Mouse (Mus musculus) kidney, embryonic 14.5 days (tissue): ENCODE results near the gene Gm17416. TPM values are rescaled to one million over a fixed set of nuclear protein-coding genes. Genes with fewer than 3 reads are reported as not detected.

Experiments
- ATAC-seq: fragments of 200-750 bp; cut with Nextera tagmentation; 2 replicates; pipeline ENCODE4 v1.8.0; 2017; ENCODE audit warnings: moderate number of reproducible peaks, mild to moderate bottlenecking, moderate TSS enrichment, moderate library complexity; ENCODE audit not compliant: low FRiP score, low TSS enrichment
- H3K27ac ChIP-seq: fragments of 300-500 bp; sonication (generic); 2 replicates; pipeline ENCODE4 v1.5.1; 2014; ENCODE audit warnings: low read depth, mild to moderate bottlenecking, low read length, moderate library complexity, mixed read lengths
- H3K27me3 ChIP-seq: fragments of 300-500 bp; sonication (generic); 2 replicates; pipeline ENCODE4 v1.6.1; 2014; ENCODE audit warnings: mild to moderate bottlenecking, low read length; ENCODE audit not compliant: control insufficient read depth, insufficient read depth
- H3K36me3 ChIP-seq: fragments of 300-500 bp; sonication (generic); 2 replicates; pipeline ENCODE4 v1.6.1; 2014; ENCODE audit warnings: low read length, mixed read lengths; ENCODE audit not compliant: control insufficient read depth, insufficient read depth
- H3K4me1 ChIP-seq: fragments of 300-500 bp; sonication (generic); 2 replicates; pipeline ENCODE4 v1.6.1; 2014; ENCODE audit warnings: low read length, mixed read lengths; ENCODE audit not compliant: control insufficient read depth, insufficient read depth
- H3K4me2 ChIP-seq: fragments of 300-500 bp; sonication (generic); replicated peaks from 2 replicates; pipeline ENCODE4 v1.6.1; 2014; ENCODE audit warnings: low read depth, mild to moderate bottlenecking, low read length
- H3K4me3 ChIP-seq: fragments of 300-500 bp; sonication (generic); 2 replicates; pipeline ENCODE4 v1.5.1; 2014; ENCODE audit warnings: mild to moderate bottlenecking, low read length
- H3K9ac ChIP-seq: fragments of 300-500 bp; sonication (generic); 2 replicates; pipeline ENCODE4 v1.6.1; 2014; ENCODE audit warnings: low read depth, mild to moderate bottlenecking, low read length, moderate library complexity
- H3K9me3 ChIP-seq: fragments of 300-500 bp; sonication (generic); 2 replicates; pipeline ENCODE4 v1.6.1; 2016; ENCODE audit warnings: low read length; ENCODE audit not compliant: control insufficient read depth
- WGBS: fragments of 180-500 bp; shearing (Covaris S2); extraction: QIAGEN DNeasy Blood & Tissue Kit; methylation state at CpG from one replicate; pipeline ENCODE4 v1.1.7; 2014; 5-methylcytosine and 5-hydroxymethylcytosine counted together
- polyA plus RNA-seq: library from polyadenylated mRNA; unstranded; fragments of >200 nt; fragmentation: Nextera tagmentation; extraction: Ambion mirVana; gene quantifications from 2 replicates; pipeline ENCODE4 v1.2.1, GENCODE M21; 2014

Gm17416 gene
- polyA plus RNA-seq, 1 experiment from 2014 or later: not detected

- Histone ChIP-seq H3K4me1 (peaks cover 8% of the 10 kb centered on the region; the same call in 1 of the 2 replicates), H3K27me3 (no peaks in the 10 kb centered on the region), H3K4me3 (no peak overlapping the region), H3K27ac (no peak overlapping the region), H3K9me3 (no peaks in the 10 kb centered on the region), H3K36me3 (no peaks in the 10 kb centered on the region), H3K9ac (no peak overlapping the region), H3K4me2 (no peak overlapping the region)
- ATAC-seq: no peak
- WGBS: 87% methylated on average over 7 of the region's 7 CpGs
Measured at GRCm38 (mm10) chr2:152556655-152557054, 12.5 kb upstream of the Gm17416 start.

DNA sequence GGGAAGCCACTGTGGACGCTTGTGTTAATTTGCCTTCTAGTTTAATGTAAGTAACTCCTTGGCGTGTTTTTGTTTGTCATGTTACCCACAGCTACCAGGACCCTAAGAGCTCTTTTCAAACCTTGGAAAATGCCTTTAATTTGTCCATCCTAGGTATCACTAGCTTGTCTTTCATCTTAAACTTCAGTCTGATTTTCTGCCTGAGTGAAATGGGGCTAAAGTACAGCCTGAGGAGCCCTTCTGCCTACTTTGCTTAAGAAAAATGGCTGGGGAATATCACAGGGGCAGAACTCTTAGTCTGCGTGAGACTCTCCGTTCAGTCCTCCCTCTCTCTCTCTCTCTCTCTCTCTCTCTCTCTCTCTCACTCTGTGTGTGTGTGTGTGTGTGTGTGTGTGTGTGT, 743 bp downstream of the Gm17416 start:
- Histone ChIP-seq H3K27me3 (no peaks in the 10 kb centered on the region), H3K36me3 (no peaks in the 10 kb centered on the region), H3K27ac (no peak overlapping the region), H3K9ac (no peak overlapping the region), H3K9me3 (no peaks in the 10 kb centered on the region), H3K4me1 (no peaks in the 10 kb centered on the region; the same call in 1 of the 2 replicates), H3K4me2 (no peak overlapping the region), H3K4me3 (no peak overlapping the region)
- 81% methylated on average over 4 of the region's 4 CpGs for WGBS
- no peak for ATAC-seq

GRCm38 (mm10) chr2:152570313-152570712, 1.2 kb downstream of the Gm17416 start:
- 75% methylated on average over 6 of the region's 6 CpGs for WGBS
- Histone ChIP-seq H3K27ac (no peak overlapping the region), H3K27me3 (no peaks in the 10 kb centered on the region), H3K9me3 (no peaks in the 10 kb centered on the region), H3K36me3 (no peaks in the 10 kb centered on the region), H3K4me2 (no peak overlapping the region), H3K4me3 (no peak overlapping the region), H3K4me1 (no peaks in the 10 kb centered on the region; the same call in 1 of the 2 replicates), H3K9ac (no peak overlapping the region)
- ATAC-seq: no peak

- WGBS: 69% methylated on average over 11 of the region's 11 CpGs
Measured at GRCm38 (mm10) chr2:152572114-152572794, 3.1 kb downstream of the Gm17416 start, which contains the start of gene Defb21. Gene Defb21, plus strand, starts transcription at chr2:152572744.

GRCm38 (mm10) chr2:152573484-152573883, 4.3 kb downstream of the Gm17416 start:
- no peak for ATAC-seq
- Histone ChIP-seq H3K4me2 (no peak overlapping the region), H3K27ac (no peak overlapping the region), H3K9ac (no peak overlapping the region), H3K27me3 (no peaks in the 10 kb centered on the region), H3K4me1 (no peaks in the 10 kb centered on the region; the same call in 1 of the 2 replicates), H3K4me3 (no peak overlapping the region), H3K36me3 (no peaks in the 10 kb centered on the region), H3K9me3 (no peaks in the 10 kb centered on the region)
- WGBS: 75% methylated on average over 8 of the region's 8 CpGs

More at GRCm38 (mm10) chr2:152572114-152572794, 3.1 kb downstream of the Gm17416 start, which contains the start of gene Defb21:
- Histone ChIP-seq H3K27me3 (no peaks in the 10 kb centered on the region), H3K9ac (no peak within 1 kb of the TSS), H3K9me3 (no peaks in the 10 kb centered on the region), H3K27ac (no peak within 1 kb of the TSS), H3K36me3 (no peaks in the 10 kb centered on the region), H3K4me2 (no peak within 1 kb of the TSS), H3K4me1 (no peaks in the 10 kb centered on the region; the same call in 1 of the 2 replicates), H3K4me3 (no peak within 1 kb of the TSS)
- ATAC-seq: no peak

DNA sequence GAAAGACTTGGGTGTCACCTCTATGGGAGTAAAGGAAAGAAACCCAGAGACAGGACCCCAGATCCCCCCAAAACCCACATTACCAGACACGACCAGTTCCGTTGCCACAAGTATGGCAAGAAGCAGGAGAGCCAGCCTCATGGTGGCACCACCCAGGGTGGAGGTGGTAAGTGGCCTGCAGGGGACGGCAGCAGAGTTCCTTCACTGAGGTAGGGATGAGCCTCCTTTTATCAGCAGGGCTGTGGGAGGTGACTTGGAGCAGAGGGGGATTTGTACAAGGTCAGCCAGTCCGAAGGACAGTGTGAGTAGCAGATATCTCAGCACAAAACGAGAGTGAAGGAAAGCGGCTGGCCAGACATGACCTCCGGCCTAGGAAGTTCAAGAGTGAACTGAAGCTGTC, 11.0 kb downstream of the Gm17416 start, which contains the start of gene Defb19:
Gene Defb19 (minus strand): TSS at position 206 of the 400 bp plus-strand sequence.
- H3K4me1 ChIP-seq: no peaks in the 10 kb centered on the region
- H3K9me3 ChIP-seq: no peaks in the 10 kb centered on the region
- H3K27ac ChIP-seq: no peak within 1 kb of the TSS
- no peak within 1 kb of the TSS for H3K4me3 ChIP-seq
- ATAC-seq: no peak
- 45% methylated on average over 7 of the region's 7 CpGs for WGBS
- no peak within 1 kb of the TSS for H3K9ac ChIP-seq
- H3K36me3 ChIP-seq: no peaks in the 10 kb centered on the region
- H3K27me3 ChIP-seq: no peaks in the 10 kb centered on the region
- no peak within 1 kb of the TSS for H3K4me2 ChIP-seq

DNA sequence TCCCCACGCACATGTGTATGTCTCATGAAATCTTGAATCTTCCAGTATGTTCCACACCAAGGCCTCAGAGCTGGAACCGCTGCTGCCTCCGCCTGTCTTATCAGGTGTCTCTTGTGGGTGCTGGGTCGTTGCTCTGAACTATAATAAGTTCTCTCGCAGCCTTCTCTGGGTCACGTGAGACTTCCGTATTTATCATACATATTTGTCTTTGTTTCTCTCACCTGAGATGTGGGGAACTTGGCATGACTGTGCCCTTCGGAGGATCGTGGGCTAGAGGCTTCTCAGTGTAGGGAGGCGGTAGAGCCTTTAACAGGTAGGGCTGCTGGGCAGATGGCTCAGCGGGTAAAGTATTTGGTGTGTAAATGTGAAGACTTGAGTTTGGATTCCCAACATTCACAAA, 11.5 kb downstream of the Gm17416 start:
- 77% methylated on average over 11 of the region's 11 CpGs for WGBS
- Histone ChIP-seq H3K4me2 (no peak overlapping the region), H3K36me3 (no peaks in the 10 kb centered on the region), H3K27ac (no peak overlapping the region), H3K27me3 (no peaks in the 10 kb centered on the region), H3K4me1 (no peaks in the 10 kb centered on the region), H3K4me3 (no peak overlapping the region), H3K9me3 (no peaks in the 10 kb centered on the region), H3K9ac (no peak overlapping the region)
- no peak for ATAC-seq

DNA sequence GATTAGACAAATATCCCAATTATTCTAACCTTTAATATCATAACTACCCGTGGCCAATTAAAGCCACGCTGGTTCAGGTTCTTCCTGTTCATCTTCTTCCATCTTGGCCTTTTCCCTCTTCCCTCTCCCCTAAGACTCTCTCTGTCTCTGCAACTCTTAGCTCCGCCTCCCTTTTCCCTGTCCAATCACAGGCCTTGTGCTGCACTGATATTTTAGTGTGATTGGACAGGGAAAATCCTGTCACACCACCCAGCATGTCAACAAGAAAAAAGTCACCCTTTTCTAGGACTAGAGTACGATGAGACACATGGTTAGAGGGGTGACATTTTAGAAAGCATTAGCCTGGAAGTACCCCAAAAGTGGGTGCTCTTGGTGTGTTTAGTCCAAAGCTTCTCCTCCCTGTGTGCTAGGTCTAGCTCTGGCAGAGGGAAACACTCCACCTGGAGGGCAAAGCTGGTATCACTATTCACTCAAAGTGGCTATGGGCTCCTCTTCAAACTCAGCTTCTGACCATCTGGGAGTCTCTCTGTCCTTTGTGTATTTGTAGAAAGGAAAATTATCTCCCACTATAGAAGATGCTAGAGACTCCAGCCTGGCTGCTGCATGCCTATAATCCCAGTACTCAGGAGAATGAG, 17.9 kb downstream of the Gm17416 start:
- no peak for ATAC-seq
- 0 out of 2 replicates have a peak, but pooled peaks cover 10% of the 10 kb centered on the region for H3K4me1 ChIP-seq
- WGBS: 78% methylated on average over 4 of the region's 4 CpGs

DNA sequence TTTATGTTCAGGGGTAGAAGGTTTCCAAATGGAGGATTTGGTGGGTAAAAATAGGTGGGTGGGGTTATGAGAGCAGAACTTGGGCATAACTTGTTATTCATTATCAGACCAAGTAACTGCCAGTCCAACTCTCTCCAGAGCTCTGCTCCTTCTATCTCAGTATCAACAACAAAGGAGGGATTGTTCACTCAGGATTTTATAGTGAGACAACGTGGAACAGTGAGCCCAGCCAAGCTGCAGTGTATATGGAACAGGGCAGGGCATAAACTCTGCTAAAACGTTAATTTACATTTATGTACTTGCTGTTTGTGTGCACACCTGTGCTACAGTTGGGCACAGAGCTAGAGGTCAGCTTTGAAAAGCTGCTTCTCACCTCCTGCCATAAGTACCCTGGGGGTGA, 19.3 kb downstream of the Gm17416 start:
- Histone ChIP-seq H3K27ac (no peak overlapping the region), H3K4me2 (no peak overlapping the region), H3K4me1 (0 out of 2 replicates have a peak, but pooled peaks cover 10% of the 10 kb centered on the region), H3K36me3 (no peaks in the 10 kb centered on the region), H3K4me3 (no peak overlapping the region), H3K9me3 (no peaks in the 10 kb centered on the region), H3K27me3 (no peaks in the 10 kb centered on the region), H3K9ac (no peak overlapping the region)
- WGBS: 38% methylated on average over 2 of the region's 2 CpGs
- no peak for ATAC-seq

More for the DNA sequence above, 17.9 kb downstream of the Gm17416 start:
- Histone ChIP-seq H3K9ac (no peak overlapping the region), H3K9me3 (no peaks in the 10 kb centered on the region), H3K27me3 (no peaks in the 10 kb centered on the region), H3K4me3 (no peak overlapping the region), H3K4me2 (no peak overlapping the region), H3K27ac (no peak overlapping the region), H3K36me3 (no peaks in the 10 kb centered on the region)
